Mouse (Mus musculus) liver, embryonic 14.5 days (tissue): ENCODE data around the gene Gdpd5. TPM values are rescaled to one million over a fixed set of nuclear protein-coding genes. Genes with fewer than 3 reads are reported as not detected.

ENCODE experiments used
- ATAC-seq: fragments of 200-750 bp; cut with Nextera tagmentation; 2 replicates; pipeline ENCODE4 v1.8.0; 2017; ENCODE audit warnings: moderate number of reproducible peaks, mild to moderate bottlenecking, moderate library complexity; ENCODE audit not compliant: insufficient read depth
- DNase-seq, 3 experiments: peaks; one replicate each; pipeline ENCODE4 v3.0.0-alpha.2; 2012 to 2013; ENCODE audit warnings: low read depth in 3 of 3, low spot score in 3 of 3
- H3K27ac ChIP-seq: fragments of 300-500 bp; sonication (generic); 2 replicates; pipeline ENCODE4 v1.5.1; 2014; ENCODE audit warnings: moderate library complexity, mild to moderate bottlenecking, control low read depth, inconsistent platforms
- H3K27me3 ChIP-seq: fragments of 300-500 bp; sonication (generic); 2 replicates; pipeline ENCODE4 v1.6.1; 2014; ENCODE audit warnings: mild to moderate bottlenecking, low read length, moderate library complexity; ENCODE audit not compliant: control insufficient read depth, insufficient read depth
- H3K36me3 ChIP-seq: fragments of 300-500 bp; sonication (generic); replicated peaks from 2 replicates; pipeline ENCODE4 v1.6.1; 2014; ENCODE audit warnings: low read depth; ENCODE audit not compliant: control insufficient read depth, insufficient read depth
- H3K4me1 ChIP-seq, 2 experiments: fragments of 200-500 bp in 1 of 2; fragments of 300-500 bp in 1 of 2; sonication (generic) in 1 of 2; replicated peaks; 2 replicates each; pipeline ENCODE4 v1.6.1; 2012 to 2014; ENCODE audit warnings: antibody characterized with exemption in 1 of 2, inconsistent platforms in 1 of 2, low read length in 1 of 2; ENCODE audit not compliant: control insufficient read depth in 2 of 2, insufficient read depth in 2 of 2
- H3K4me2 ChIP-seq: fragments of 300-500 bp; sonication (generic); 2 replicates; pipeline ENCODE4 v1.6.1; 2014; ENCODE audit warnings: low read depth, mild to moderate bottlenecking, control low read depth, moderate library complexity
- H3K4me3 ChIP-seq, 2 experiments: fragments of 200-500 bp in 1 of 2; fragments of 300-500 bp in 1 of 2; sonication (generic) in 1 of 2; 2 replicates each; pipeline ENCODE4 v1.5.1; 2012 to 2014; ENCODE audit warnings: low read depth in 2 of 2, low read length in 2 of 2, mild to moderate bottlenecking in 2 of 2, control low read depth in 1 of 2, inconsistent platforms in 1 of 2, moderate library complexity in 1 of 2; ENCODE audit not compliant: insufficient read depth in 1 of 2
- H3K9ac ChIP-seq: fragments of 300-500 bp; sonication (generic); replicated peaks from 2 replicates; pipeline ENCODE4 v1.6.1; 2014; ENCODE audit warnings: mild to moderate bottlenecking, control low read depth, moderate library complexity
- H3K9me3 ChIP-seq: fragments of 300-500 bp; sonication (generic); 2 replicates; pipeline ENCODE4 v1.6.1; 2016; ENCODE audit warnings: low read length, mixed read lengths; ENCODE audit not compliant: control insufficient read depth
- CTCF ChIP-seq: IDR thresholded peaks from 2 replicates; pipeline ENCODE4 v1.5.1; 2016; ENCODE audit warnings: antibody characterized with exemption, low read depth, control low read depth
- EP300 ChIP-seq: IDR thresholded peaks from 2 replicates; pipeline ENCODE4 v1.6.1; 2016; ENCODE audit warnings: antibody characterized with exemption, low read depth
- WGBS: fragments of 180-500 bp; shearing (Covaris S2); extraction: QIAGEN DNeasy Blood & Tissue Kit; methylation state at CpG from one replicate; pipeline ENCODE4 v1.1.7; 2014; ENCODE audit not compliant: insufficient replicate concordance; 5-methylcytosine and 5-hydroxymethylcytosine counted together
- polyA plus RNA-seq, 2 experiments: library from polyadenylated mRNA; depleted of rRNA in 1 of 2; stranded (reverse) in 1 of 2; unstranded in 1 of 2; fragments of >200 nt; fragmentation: Nextera tagmentation in 1 of 2; extraction: Ambion mirVana in 1 of 2; gene quantifications; 2 replicates each; pipeline versions ENCODE4 v1.2.1 to v1.2.3; 2012 to 2014

Gene Gdpd5
- 0.81 and 0.90 TPM in 2 replicates for polyA plus RNA-seq (2012; rRNA removed)
- 0.85 and 0.94 TPM in 2 replicates for polyA plus RNA-seq (2014; fragmentation: Nextera tagmentation; extraction: Ambion mirVana)

- no peaks in the 10 kb centered on the region for H3K9me3 ChIP-seq
- H3K27me3 ChIP-seq, result peaks cover 15% of the 10 kb centered on the region
- H3K9ac ChIP-seq, result peak within 1 kb of the TSS; percentile 47
- H3K4me3 ChIP-seq, result peak within 1 kb of the TSS; percentile 46 to 54
- ATAC-seq, result peak; percentile 93
- H3K27ac ChIP-seq, result no peak within 1 kb of the TSS
- under 1% methylated on average over 72 of the region's 73 CpGs for WGBS
- TF ChIP-seq EP300 (no peak), CTCF (no peak)
- no peaks in the 10 kb centered on the region for H3K36me3 ChIP-seq
- DNase-seq, result peak; percentile 80 to 86 (median 81)
- H3K4me1 ChIP-seq, result peaks cover 3 to 5% of the 10 kb centered on the region in 2 experiments
- peak within 1 kb of the TSS; percentile 80 for H3K4me2 ChIP-seq
These were observed at the start of gene Gdpd5 for GRCm38 (mm10) chr7:99381214-99382087. Gene Gdpd5, plus strand, starts transcription at chr7:99381414.

GRCm38 (mm10) chr7:99332774-99333480 lies 48.3 kb upstream of the Gdpd5 start:
- Histone ChIP-seq H3K4me1 (no peaks in the 10 kb centered on the region), H3K4me3 (no peak overlapping the region), H3K27me3 (no peaks in the 10 kb centered on the region), H3K9ac (no peak overlapping the region), H3K9me3 (no peaks in the 10 kb centered on the region), H3K36me3 (no peaks in the 10 kb centered on the region), H3K27ac (no peak overlapping the region), H3K4me2 (no peak overlapping the region)
- WGBS, result 34% methylated on average over 12 of the region's 12 CpGs
- ATAC-seq (no peak), DNase-seq (peak in 2 of 3 experiments; percentile 13 to 31)
- peak; percentile 84 for TF ChIP-seq CTCF
- no peak for TF ChIP-seq EP300

GRCm38 (mm10) chr7:99340736-99341135 lies 40.5 kb upstream of the Gdpd5 start:
- Histone ChIP-seq H3K36me3 (no peaks in the 10 kb centered on the region), H3K27ac (no peak overlapping the region), H3K4me2 (no peak overlapping the region), H3K4me1 (no peaks in the 10 kb centered on the region), H3K4me3 (no peak overlapping the region), H3K27me3 (no peaks in the 10 kb centered on the region), H3K9me3 (no peaks in the 10 kb centered on the region), H3K9ac (no peak overlapping the region)
- TF ChIP-seq EP300 (no peak), CTCF (no peak)
- WGBS, result 58% methylated on average over 8 of the region's 8 CpGs
- DNase-seq, result no peak
- ATAC-seq, result no peak

- H3K36me3 ChIP-seq, result no peaks in the 10 kb centered on the region
- no peaks in the 10 kb centered on the region for H3K9me3 ChIP-seq
- TF ChIP-seq CTCF (no peak), EP300 (no peak)
- no peak overlapping the region for H3K4me3 ChIP-seq
- ATAC-seq (no peak), DNase-seq (no peak)
- WGBS, result 54% methylated on average over 4 of the region's 4 CpGs
- H3K4me2 ChIP-seq, result no peak overlapping the region
- H3K27ac ChIP-seq, result no peak overlapping the region
- no peak overlapping the region for H3K9ac ChIP-seq
- no peaks in the 10 kb centered on the region for H3K4me1 ChIP-seq
- no peaks in the 10 kb centered on the region for H3K27me3 ChIP-seq
These were observed 37.6 kb upstream of the Gdpd5 start for GRCm38 (mm10) chr7:99343577-99343976.

GRCm38 (mm10) chr7:99347268-99347667 lies 33.9 kb upstream of the Gdpd5 start:
- Histone ChIP-seq H3K9ac (no peak overlapping the region), H3K4me3 (no peak overlapping the region), H3K4me1 (no peaks in the 10 kb centered on the region), H3K27me3 (no peaks in the 10 kb centered on the region), H3K4me2 (no peak overlapping the region), H3K9me3 (no peaks in the 10 kb centered on the region), H3K36me3 (no peaks in the 10 kb centered on the region), H3K27ac (no peak overlapping the region)
- ATAC-seq (no peak), DNase-seq (no peak)
- WGBS, result 77% methylated on average over 10 of the region's 10 CpGs
- no peak for TF ChIP-seq CTCF
- no peak for TF ChIP-seq EP300
